Mouse (Mus musculus): ENCODE data around the gene Syna. TPM values are rescaled to one million over a fixed set of nuclear protein-coding genes. Genes with fewer than 3 reads are reported as not detected.
A peak's percentile ranks its signal among the peaks of the same experiment; 100 is the strongest.

The Syna gene
- polyA plus RNA-seq, 1 experiment from 2014 or later: not detected

DNA sequence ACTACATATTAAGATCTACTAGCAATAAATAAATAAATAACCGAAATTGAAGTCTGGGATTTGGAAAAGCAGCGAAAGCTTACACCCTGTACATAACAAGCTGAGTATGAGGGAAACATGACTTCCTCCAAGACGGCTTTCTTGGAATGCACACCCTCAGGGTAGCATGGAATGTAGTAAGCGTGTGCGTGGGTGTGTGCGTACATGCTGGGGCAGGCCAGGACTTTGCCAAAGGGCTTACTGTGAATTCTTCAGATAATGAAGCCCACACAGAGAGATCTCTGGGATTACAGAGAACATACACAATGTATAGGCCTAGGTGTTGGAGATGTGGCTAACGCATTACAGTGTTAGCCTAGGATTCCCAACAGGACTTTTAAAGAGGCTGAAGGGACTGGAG is 17.6 kb upstream of the Syna start:
- DNase-seq (peak; percentile 20), ATAC-seq (ENCODE audit: insufficient read depth) (no peak)
- Histone ChIP-seq H3K4me3 (ENCODE audit: low read depth, low read length) (no peak overlapping the region), H3K27me3 (ENCODE audit: insufficient read depth, low read length) (no peaks in the 10 kb centered on the region), H3K9ac (no peak overlapping the region), H3K27ac (ENCODE audit: low read depth) (no peak overlapping the region), H3K4me2 (no peak overlapping the region), H3K36me3 (ENCODE audit: insufficient read depth) (no peaks in the 10 kb centered on the region), H3K9me3 (ENCODE audit: low read depth, low read length) (no peaks in the 10 kb centered on the region), H3K4me1 (ENCODE audit: insufficient read depth) (no peaks in the 10 kb centered on the region)
- TF ChIP-seq CTCF (IDR thresholded peaks at IDR 0.05; ENCODE audit: low read depth): no peak
- WGBS: 73% methylated on average over 7 of the region's 7 CpGs

GRCm38 (mm10) chr5:134576517-134577220 is 16.7 kb upstream of the Syna start:
- Histone ChIP-seq H3K4me2 (no peak overlapping the region), H3K27me3 (ENCODE audit: insufficient read depth, low read length) (no peaks in the 10 kb centered on the region), H3K4me1 (ENCODE audit: insufficient read depth) (no peaks in the 10 kb centered on the region), H3K36me3 (ENCODE audit: insufficient read depth) (no peaks in the 10 kb centered on the region), H3K9me3 (ENCODE audit: low read depth, low read length) (no peaks in the 10 kb centered on the region), H3K27ac (ENCODE audit: low read depth) (no peak overlapping the region), H3K4me3 (ENCODE audit: low read depth, low read length) (no peak overlapping the region), H3K9ac (no peak overlapping the region)
- 72% methylated on average over 14 of the region's 14 CpGs for WGBS
- TF ChIP-seq CTCF (IDR thresholded peaks at IDR 0.05; ENCODE audit: low read depth): no peak
- ATAC-seq (ENCODE audit: insufficient read depth): no peak
- no peak for DNase-seq

DNA sequence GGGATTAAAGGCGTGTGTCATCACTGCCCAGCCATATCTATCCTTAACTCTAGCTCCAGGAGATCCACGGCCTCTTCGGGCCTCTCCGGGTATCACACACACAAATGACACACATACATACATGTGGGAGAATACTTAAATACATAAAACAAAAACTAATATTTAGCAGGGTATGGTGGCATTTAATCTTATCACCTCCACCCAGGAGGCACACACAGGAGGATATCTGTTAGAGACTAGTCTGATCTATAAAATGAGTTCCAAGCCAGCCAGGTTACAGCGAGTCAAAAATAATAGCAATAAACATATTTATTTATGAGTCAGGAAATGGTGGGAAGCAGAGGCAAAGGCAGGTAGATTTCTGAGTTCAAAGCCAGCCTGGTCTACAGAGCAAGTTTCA is 15.9 kb upstream of the Syna start:
- Histone ChIP-seq H3K27ac (ENCODE audit: low read depth) (no peak overlapping the region), H3K9ac (no peak overlapping the region), H3K36me3 (ENCODE audit: insufficient read depth) (no peaks in the 10 kb centered on the region), H3K9me3 (ENCODE audit: low read depth, low read length) (no peaks in the 10 kb centered on the region), H3K4me1 (ENCODE audit: insufficient read depth) (0 out of 2 replicates have a peak, but pooled peaks cover 3% of the 10 kb centered on the region), H3K27me3 (ENCODE audit: insufficient read depth, low read length) (no peaks in the 10 kb centered on the region), H3K4me3 (ENCODE audit: low read depth, low read length) (no peak overlapping the region), H3K4me2 (no peak overlapping the region)
- TF ChIP-seq CTCF (IDR thresholded peaks at IDR 0.05; ENCODE audit: low read depth): no peak
- ATAC-seq (ENCODE audit: insufficient read depth): no peak
- 94% methylated on average over 5 of the region's 5 CpGs for WGBS
- DNase-seq: no peak

DNA sequence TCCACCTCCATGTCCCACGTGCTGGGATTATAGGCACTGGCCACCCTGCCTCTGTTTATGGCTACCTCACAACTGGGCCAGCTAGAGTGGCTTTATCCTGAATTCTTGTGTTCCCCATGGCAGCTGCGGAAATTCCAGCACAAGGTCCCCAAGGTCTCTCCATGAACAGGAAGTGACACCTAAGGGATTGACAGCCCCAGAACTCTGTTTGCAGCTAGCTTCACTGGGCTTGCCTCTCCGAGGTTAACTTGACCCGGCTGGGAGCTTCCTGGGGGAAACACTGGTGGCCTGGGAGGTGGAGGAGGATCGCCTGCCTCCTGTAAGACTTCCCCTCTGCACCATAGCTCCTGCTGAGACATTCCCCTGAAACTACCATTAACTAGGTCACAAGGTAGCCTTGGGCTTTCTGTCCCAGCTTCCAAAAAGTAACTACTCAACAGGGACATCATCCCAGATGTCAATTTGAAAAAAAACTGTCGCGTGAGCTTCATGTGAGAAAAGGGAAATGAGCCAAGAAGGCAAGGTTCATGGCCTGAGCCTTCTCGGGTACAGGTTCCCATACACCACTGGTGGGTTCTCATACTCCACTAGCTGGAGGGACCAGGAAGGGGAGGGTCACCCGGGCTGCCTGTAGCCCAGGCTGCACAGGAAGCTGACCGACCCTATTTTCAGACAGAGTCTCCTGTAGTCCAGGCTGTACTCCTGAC is 12.7 kb upstream of the Syna start:
- Histone ChIP-seq H3K27ac (ENCODE audit: low read depth) (peak overlapping the region; percentile 95), H3K9ac (peak overlapping the region; percentile 54), H3K4me1 (ENCODE audit: insufficient read depth) (peaks cover 6% of the 10 kb centered on the region; the same call in 1 of the 2 replicates), H3K4me3 (ENCODE audit: low read depth, low read length) (peak overlapping the region; percentile 50), H3K27me3 (ENCODE audit: insufficient read depth, low read length) (no peaks in the 10 kb centered on the region), H3K36me3 (ENCODE audit: insufficient read depth) (no peaks in the 10 kb centered on the region), H3K9me3 (ENCODE audit: low read depth, low read length) (no peaks in the 10 kb centered on the region), H3K4me2 (peak overlapping the region; percentile 90)
- DNase-seq: peak; percentile 66
- 21% methylated on average over 10 of the region's 10 CpGs for WGBS
- no peak for TF ChIP-seq CTCF (IDR thresholded peaks at IDR 0.05; ENCODE audit: low read depth)
- no peak; the same call in 1 of the 2 replicates for ATAC-seq (ENCODE audit: insufficient read depth)

GRCm38 (mm10) chr5:134571730-134572507 is 11.9 kb upstream of the Syna start:
- Histone ChIP-seq H3K4me1 (ENCODE audit: insufficient read depth) (peaks cover 6% of the 10 kb centered on the region; the same call in 1 of the 2 replicates), H3K36me3 (ENCODE audit: insufficient read depth) (no peaks in the 10 kb centered on the region), H3K9ac (peak overlapping the region; percentile 54), H3K4me2 (peak overlapping the region; percentile 90), H3K27me3 (ENCODE audit: insufficient read depth, low read length) (no peaks in the 10 kb centered on the region), H3K9me3 (ENCODE audit: low read depth, low read length) (no peaks in the 10 kb centered on the region), H3K4me3 (ENCODE audit: low read depth, low read length) (peak overlapping the region; percentile 50), H3K27ac (ENCODE audit: low read depth) (peak overlapping the region; percentile 95)
- WGBS: under 1% methylated on average over 23 of the region's 23 CpGs
- DNase-seq (peak; percentile 94), ATAC-seq (ENCODE audit: insufficient read depth) (peak; percentile 79)
- TF ChIP-seq CTCF (IDR thresholded peaks at IDR 0.05; ENCODE audit: low read depth): no peak

- H3K4me2 ChIP-seq: no peak overlapping the region
- 34% methylated on average over 8 of the region's 8 CpGs for WGBS
- ATAC-seq (ENCODE audit: insufficient read depth): peak; percentile 59
Measured at GRCm38 (mm10) chr5:134568964-134569491, 9.1 kb upstream of the Syna start.

More at GRCm38 (mm10) chr5:134568964-134569491, 9.1 kb upstream of the Syna start:
- Histone ChIP-seq H3K27ac (ENCODE audit: low read depth) (peak overlapping the region; percentile 85), H3K36me3 (ENCODE audit: insufficient read depth) (no peaks in the 10 kb centered on the region), H3K4me1 (ENCODE audit: insufficient read depth) (peaks cover 6% of the 10 kb centered on the region; the same call in 1 of the 2 replicates), H3K4me3 (ENCODE audit: low read depth, low read length) (no peak overlapping the region), H3K9ac (no peak overlapping the region), H3K27me3 (ENCODE audit: insufficient read depth, low read length) (no peaks in the 10 kb centered on the region), H3K9me3 (ENCODE audit: low read depth, low read length) (no peaks in the 10 kb centered on the region)
- DNase-seq: peak; percentile 66
- no peak for TF ChIP-seq CTCF (IDR thresholded peaks at IDR 0.05; ENCODE audit: low read depth)
